Mouse (Mus musculus): Measurements from ENCODE around the gene Mki67. TPM values are rescaled to one million over a fixed set of nuclear protein-coding genes. Genes with fewer than 3 reads are reported as not detected.

The Mki67 gene
- total RNA-seq, 2 experiments from 2014 or later, result 3.6 to 4.7 TPM

Other genes with a start within 250 kb of the Mki67 start
- not detected for gene Clrn3, start 187.7 kb downstream of the Mki67 start, total RNA-seq (2021)
- 10 to 100 TPM; 55.2 to 55.7 TPM for gene Ptpre, start 178.9 kb downstream of the Mki67 start, total RNA-seq (2021)